Mouse (Mus musculus): ENCODE measurements around the gene Cyp1a2. TPM values are rescaled to one million over a fixed set of nuclear protein-coding genes. Genes with fewer than 3 reads are reported as not detected.
A peak's percentile ranks its signal among the peaks of the same experiment; 100 is the strongest.

Cyp1a2 gene
- polyA plus RNA-seq, 1 experiment from 2014 or later: not detected

- ATAC-seq (ENCODE audit: insufficient number of reproducible peaks, insufficient read depth, low FRiP score, low read depth): peak; percentile 37; the same call in 1 of the 2 replicates
- peaks cover 5 to 11% of the 10 kb centered on the region in 2 experiments; a peak in 2 of 4 replicates for H3K4me1 ChIP-seq (ENCODE audit: control insufficient read depth in 2 of 2, insufficient read depth in 2 of 2, low read length in 2 of 2)
- H3K27ac ChIP-seq (replicated peaks in 1 of 2; ENCODE audit: control insufficient read depth in 1 of 2, insufficient read depth in 1 of 2, low read depth in 2 of 2, low read length in 2 of 2): no peak overlapping the region
- H3K4me2 ChIP-seq (ENCODE audit: low read length): no peak overlapping the region
- WGBS: 64% methylated on average over 14 of the region's 14 CpGs
- no peaks in the 10 kb centered on the region for H3K27me3 ChIP-seq (ENCODE audit: control insufficient read depth, insufficient read depth, low read length)
- no peak overlapping the region for H3K9ac ChIP-seq (ENCODE audit: low read length)
- H3K36me3 ChIP-seq (ENCODE audit: control insufficient read depth, insufficient read depth, low read length): peaks cover 74% of the 10 kb centered on the region
- no peak overlapping the region for H3K4me3 ChIP-seq (ENCODE audit: control insufficient read depth in 1 of 2, insufficient read depth in 1 of 2, low read depth in 1 of 2, low read length in 2 of 2)
- H3K9me3 ChIP-seq (ENCODE audit: control insufficient read depth, low read length): no peaks in the 10 kb centered on the region
Measured at GRCm38 (mm10) chr9:57629118-57629874, 54.2 kb downstream of the Cyp1a2 start.

DNA sequence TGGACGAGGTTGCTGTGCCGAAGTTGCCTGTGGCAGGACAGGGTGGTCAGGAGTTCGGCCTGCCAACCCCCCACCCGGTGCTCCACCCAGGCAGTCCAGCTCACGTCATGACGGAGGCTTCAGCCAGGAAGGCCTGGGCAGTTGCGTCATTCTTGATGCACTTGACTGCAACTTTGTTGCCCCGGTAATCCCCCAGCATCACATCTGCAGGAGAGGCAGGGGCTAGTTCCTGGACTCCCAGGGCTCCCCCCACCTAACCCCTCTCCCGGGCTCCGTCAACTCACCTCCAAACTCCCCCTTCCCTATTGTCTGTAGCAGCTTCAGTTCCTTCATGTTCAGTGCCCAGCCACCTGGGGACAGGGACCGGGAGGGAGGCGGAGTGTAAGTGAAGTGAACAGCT lies 54.8 kb downstream of the Cyp1a2 start:
- H3K9me3 ChIP-seq (ENCODE audit: control insufficient read depth, low read length): no peaks in the 10 kb centered on the region
- 86% methylated on average over 12 of the region's 12 CpGs for WGBS
- peaks cover 74% of the 10 kb centered on the region for H3K36me3 ChIP-seq (ENCODE audit: control insufficient read depth, insufficient read depth, low read length)
- peaks cover 5% of the 10 kb centered on the region in 2 experiments; a peak in 2 of 4 replicates for H3K4me1 ChIP-seq (ENCODE audit: control insufficient read depth in 2 of 2, insufficient read depth in 2 of 2, low read length in 2 of 2)
- no peak overlapping the region for H3K27ac ChIP-seq (replicated peaks in 1 of 2; ENCODE audit: control insufficient read depth in 1 of 2, insufficient read depth in 1 of 2, low read depth in 2 of 2, low read length in 2 of 2)
- H3K4me2 ChIP-seq (ENCODE audit: low read length): no peak overlapping the region
- ATAC-seq (ENCODE audit: insufficient number of reproducible peaks, insufficient read depth, low FRiP score, low read depth): 0 out of 2 replicates have a peak, but pooled peaks have one; percentile 1
- H3K4me3 ChIP-seq (ENCODE audit: control insufficient read depth in 1 of 2, insufficient read depth in 1 of 2, low read depth in 1 of 2, low read length in 2 of 2): no peak overlapping the region
- no peaks in the 10 kb centered on the region for H3K27me3 ChIP-seq (ENCODE audit: control insufficient read depth, insufficient read depth, low read length)
- H3K9ac ChIP-seq (ENCODE audit: low read length): no peak overlapping the region

DNA sequence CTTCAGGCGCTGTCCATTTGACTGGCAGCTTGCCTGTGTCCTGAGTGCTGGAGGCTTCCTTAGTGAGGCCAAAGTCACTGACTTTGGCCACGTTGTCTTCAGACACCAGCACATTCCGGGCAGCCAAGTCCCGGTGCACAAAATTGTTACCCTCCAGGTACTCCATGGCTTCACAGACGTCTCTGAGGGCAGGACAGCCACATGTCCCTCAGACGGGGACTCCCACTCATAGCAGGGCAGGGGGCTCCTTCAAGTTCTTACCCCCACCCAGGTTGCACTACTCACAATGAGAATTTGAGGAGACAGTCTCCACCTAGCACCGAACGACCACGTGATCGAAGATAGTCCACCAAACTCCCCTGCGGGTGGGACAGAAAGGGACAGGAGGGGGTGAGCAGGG lies 55.6 kb downstream of the Cyp1a2 start:
- WGBS: 89% methylated on average over 11 of the region's 11 CpGs
- Histone ChIP-seq H3K4me3 (ENCODE audit: control insufficient read depth in 1 of 2, insufficient read depth in 1 of 2, low read depth in 1 of 2, low read length in 2 of 2) (no peak overlapping the region), H3K4me2 (ENCODE audit: low read length) (no peak overlapping the region), H3K27ac (replicated peaks in 1 of 2; ENCODE audit: control insufficient read depth in 1 of 2, insufficient read depth in 1 of 2, low read depth in 2 of 2, low read length in 2 of 2) (no peak overlapping the region), H3K36me3 (ENCODE audit: control insufficient read depth, insufficient read depth, low read length) (peaks cover 74% of the 10 kb centered on the region), H3K9ac (ENCODE audit: low read length) (no peak overlapping the region), H3K27me3 (ENCODE audit: control insufficient read depth, insufficient read depth, low read length) (no peaks in the 10 kb centered on the region), H3K4me1 (ENCODE audit: control insufficient read depth in 2 of 2, insufficient read depth in 2 of 2, low read length in 2 of 2) (no peaks in the 10 kb centered on the region; a peak in 1 of 4 replicates), H3K9me3 (ENCODE audit: control insufficient read depth, low read length) (no peaks in the 10 kb centered on the region)
- ATAC-seq (ENCODE audit: insufficient number of reproducible peaks, insufficient read depth, low FRiP score, low read depth): no peak

- H3K27me3 ChIP-seq (ENCODE audit: control insufficient read depth, insufficient read depth, low read length): no peaks in the 10 kb centered on the region
- H3K4me3 ChIP-seq (ENCODE audit: control insufficient read depth in 1 of 2, insufficient read depth in 1 of 2, low read depth in 1 of 2, low read length in 2 of 2): no peak overlapping the region
- no peak for ATAC-seq (ENCODE audit: insufficient number of reproducible peaks, insufficient read depth, low FRiP score, low read depth)
- H3K9me3 ChIP-seq (ENCODE audit: control insufficient read depth, low read length): no peaks in the 10 kb centered on the region
- no peak overlapping the region for H3K4me2 ChIP-seq (ENCODE audit: low read length)
- H3K36me3 ChIP-seq (ENCODE audit: control insufficient read depth, insufficient read depth, low read length): peaks cover 74% of the 10 kb centered on the region
- no peak overlapping the region for H3K9ac ChIP-seq (ENCODE audit: low read length)
- 95% methylated on average over 17 of the region's 17 CpGs for whole genome bisulfite sequencing
- no peak overlapping the region for H3K27ac ChIP-seq (replicated peaks in 1 of 2; ENCODE audit: control insufficient read depth in 1 of 2, insufficient read depth in 1 of 2, low read depth in 2 of 2, low read length in 2 of 2)
- H3K4me1 ChIP-seq (ENCODE audit: control insufficient read depth in 2 of 2, insufficient read depth in 2 of 2, low read length in 2 of 2): no peaks in the 10 kb centered on the region
Measured at GRCm38 (mm10) chr9:57627191-57627590, 56.3 kb downstream of the Cyp1a2 start.

Other genes with a start within 250 kb of the Cyp1a2 start
- gene Ppcdc, start 243.6 kb downstream of the Cyp1a2 start, polyA plus RNA-seq (2014; fragmentation: Nextera tagmentation; extraction: Ambion mirVana): 18.5 and 21.1 TPM in 2 replicates
- 4.5 and 6.2 TPM in 2 replicates for gene Scamp5, start 215.6 kb downstream of the Cyp1a2 start, polyA plus RNA-seq (2014; fragmentation: Nextera tagmentation; extraction: Ambion mirVana)
- gene Rpp25, start 179.7 kb downstream of the Cyp1a2 start, polyA plus RNA-seq (2014; fragmentation: Nextera tagmentation; extraction: Ambion mirVana): 13.1 and 15.2 TPM in 2 replicates
- 1,689 and 1,756 TPM in 2 replicates for gene Cox5a, start 162.4 kb downstream of the Cyp1a2 start, polyA plus RNA-seq (2014; fragmentation: Nextera tagmentation; extraction: Ambion mirVana)
- 11.1 and 13.3 TPM in 2 replicates for gene Fam219b, start 146.2 kb downstream of the Cyp1a2 start, polyA plus RNA-seq (2014; fragmentation: Nextera tagmentation; extraction: Ambion mirVana)
- 69.2 and 74.3 TPM in 2 replicates for gene Mpi, start 130.9 kb downstream of the Cyp1a2 start, polyA plus RNA-seq (2014; fragmentation: Nextera tagmentation; extraction: Ambion mirVana)
- gene Scamp2, start 122.8 kb downstream of the Cyp1a2 start, polyA plus RNA-seq (2014; fragmentation: Nextera tagmentation; extraction: Ambion mirVana): 56.5 and 58.7 TPM in 2 replicates
- 10.9 and 15.0 TPM in 2 replicates for gene Ulk3, start 94.3 kb downstream of the Cyp1a2 start, polyA plus RNA-seq (2014; fragmentation: Nextera tagmentation; extraction: Ambion mirVana)
- not detected in 2 replicates for gene Cplx3, start 77.4 kb downstream of the Cyp1a2 start, polyA plus RNA-seq (2014; fragmentation: Nextera tagmentation; extraction: Ambion mirVana)
- gene Lman1l, start 62.9 kb downstream of the Cyp1a2 start, polyA plus RNA-seq (2014; fragmentation: Nextera tagmentation; extraction: Ambion mirVana): 0.12 TPM in 1 of 2 replicates, not detected in the other
- 13.1 and 14.9 TPM in 2 replicates for gene Csk, start 30.1 kb downstream of the Cyp1a2 start, polyA plus RNA-seq (2014; fragmentation: Nextera tagmentation; extraction: Ambion mirVana)
- 0.12 TPM in 1 of 2 replicates, not detected in the other for gene Cyp1a1, start 4.2 kb upstream of the Cyp1a2 start, polyA plus RNA-seq (2014; fragmentation: Nextera tagmentation; extraction: Ambion mirVana)
- 11.0 and 12.6 TPM in 2 replicates for gene Edc3, start 24.8 kb upstream of the Cyp1a2 start, polyA plus RNA-seq (2014; fragmentation: Nextera tagmentation; extraction: Ambion mirVana)
- 46.3 and 53.2 TPM in 2 replicates for gene Clk3, start 82.2 kb upstream of the Cyp1a2 start, polyA plus RNA-seq (2014; fragmentation: Nextera tagmentation; extraction: Ambion mirVana)
- 8.1 and 8.8 TPM in 2 replicates for gene Arid3b, start 153.1 kb upstream of the Cyp1a2 start, polyA plus RNA-seq (2014; fragmentation: Nextera tagmentation; extraction: Ambion mirVana)
- 107 and 114 TPM in 2 replicates for gene Ubl7, start 227.3 kb upstream of the Cyp1a2 start, polyA plus RNA-seq (2014; fragmentation: Nextera tagmentation; extraction: Ambion mirVana)